Mouse (Mus musculus) E14TG2a.4 (cell line): ENCODE results near the gene Zc3h6.

Experiments used
- H3K27me3 ChIP-seq: 2 replicates; pipeline ENCODE4 v1.6.1; 2014; ENCODE audit warnings: low read length, control low read depth; ENCODE audit not compliant: insufficient read depth
- H3K36me3 ChIP-seq: 2 replicates; pipeline ENCODE4 v1.6.1; 2014; ENCODE audit warnings: low read length, control low read depth; ENCODE audit not compliant: insufficient read depth
- H3K4me1 ChIP-seq: replicated peaks from 2 replicates; pipeline ENCODE4 v1.6.1; 2014; ENCODE audit warnings: low read depth, low read length, control low read depth
- H3K4me3 ChIP-seq: replicated peaks from 2 replicates; pipeline ENCODE4 v1.5.1; 2014; ENCODE audit warnings: mild to moderate bottlenecking, low read length
- H3K9me3 ChIP-seq: 2 replicates; pipeline ENCODE4 v1.6.1; 2014; ENCODE audit warnings: low read length, control low read depth
- CTCF ChIP-seq: conservative IDR thresholded peaks from 2 replicates; pipeline ENCODE4 v1.5.1; 2014; ENCODE audit warnings: low read length
- NANOG ChIP-seq: IDR thresholded peaks from 2 replicates; pipeline ENCODE4 v1.6.1; 2014; ENCODE audit warnings: borderline replicate concordance, low read length, mixed read lengths
- POU5F1 ChIP-seq: IDR thresholded peaks from 2 replicates; pipeline ENCODE4 v1.6.1; 2014; ENCODE audit warnings: low read length, borderline replicate concordance

The Zc3h6 gene

DNA sequence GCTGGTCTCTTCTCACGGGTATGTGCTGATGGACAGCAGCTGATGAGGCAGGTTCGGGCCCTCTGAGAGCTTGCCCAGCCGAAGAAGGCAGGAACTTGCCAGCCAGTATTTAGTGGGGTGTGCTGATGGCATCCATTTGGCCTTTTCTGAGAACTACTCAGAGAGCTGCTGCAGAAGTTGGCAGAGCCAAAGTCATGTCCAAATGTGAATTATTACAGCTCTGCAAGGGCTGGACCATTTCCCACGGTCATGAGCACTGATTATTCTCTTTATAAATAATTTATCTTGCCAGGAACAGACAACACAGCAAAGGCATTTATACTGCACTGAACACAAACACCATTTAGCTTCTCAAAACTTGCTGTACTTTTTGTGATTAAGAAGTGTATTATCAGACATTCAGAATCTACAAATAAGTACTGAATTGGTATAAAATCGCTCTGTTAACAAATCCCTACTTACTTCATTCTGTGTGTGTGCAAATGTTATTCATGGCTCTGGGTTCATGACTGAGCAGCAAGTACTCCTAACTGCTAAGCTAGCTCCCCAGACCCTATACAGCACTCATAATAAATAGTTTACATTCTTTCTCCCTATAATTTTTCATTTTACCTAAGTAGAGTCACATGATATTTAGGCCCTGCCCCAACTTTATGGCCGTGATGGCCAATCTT is 79.1 kb downstream of the Zc3h6 start:
- Histone ChIP-seq H3K9me3 (no peaks in the 10 kb centered on the region), H3K4me1 (no peaks in the 10 kb centered on the region), H3K27me3 (no peaks in the 10 kb centered on the region), H3K36me3 (no peaks in the 10 kb centered on the region), H3K4me3 (no peak overlapping the region)
- TF ChIP-seq NANOG (no peak), POU5F1 (no peak), CTCF (no peak)

DNA sequence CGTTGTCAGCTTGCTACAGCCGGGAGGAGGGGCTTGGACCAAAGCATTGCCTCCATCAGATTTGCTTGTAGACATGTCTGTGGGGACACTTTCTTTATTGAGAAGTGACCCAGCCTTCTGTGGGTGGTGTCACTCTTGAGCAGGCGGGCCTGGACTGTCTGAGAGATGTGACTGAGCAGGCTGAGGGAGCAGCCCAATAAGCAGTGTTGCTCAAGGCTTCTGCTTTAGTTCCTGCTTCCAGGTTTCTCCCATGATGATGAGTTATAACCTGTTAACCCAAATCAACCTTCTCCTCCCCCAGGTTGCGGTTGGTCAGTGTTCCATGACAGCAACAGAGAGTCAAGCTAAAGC is 79.6 kb downstream of the Zc3h6 start:
- Histone ChIP-seq H3K4me1 (no peaks in the 10 kb centered on the region), H3K27me3 (no peaks in the 10 kb centered on the region), H3K9me3 (no peaks in the 10 kb centered on the region), H3K36me3 (no peaks in the 10 kb centered on the region), H3K4me3 (no peak overlapping the region)
- TF ChIP-seq CTCF = no peak
- no peak for TF ChIP-seq POU5F1
- no peak for TF ChIP-seq NANOG

DNA sequence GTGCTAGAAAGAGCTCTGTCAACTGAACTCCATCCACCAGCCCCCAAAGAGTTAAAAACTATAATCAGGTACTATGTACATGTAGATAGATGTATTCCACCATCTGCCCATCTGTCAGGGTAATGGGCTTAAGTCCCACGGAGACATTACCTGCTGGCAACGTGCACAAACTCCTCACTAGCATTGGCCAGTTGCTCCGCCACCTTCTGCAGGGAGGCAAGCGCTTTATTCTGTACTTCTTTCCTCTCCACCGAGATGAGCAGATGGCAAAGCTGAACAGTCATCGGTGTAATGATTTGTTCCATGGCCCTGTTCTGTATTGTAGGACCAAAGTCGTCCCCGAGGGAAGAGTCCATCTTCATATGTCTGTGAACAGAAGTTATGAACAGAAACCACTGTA is 80.6 kb downstream of the Zc3h6 start, which contains the start of gene Vinac1:
Vinac1 (minus strand) TSS at position 362 of the 400 bp plus-strand sequence.
- TF ChIP-seq POU5F1 = no peak
- Histone ChIP-seq H3K9me3 (no peaks in the 10 kb centered on the region), H3K4me1 (no peaks in the 10 kb centered on the region), H3K27me3 (no peaks in the 10 kb centered on the region), H3K4me3 (no peak within 1 kb of the TSS), H3K36me3 (no peaks in the 10 kb centered on the region)

DNA sequence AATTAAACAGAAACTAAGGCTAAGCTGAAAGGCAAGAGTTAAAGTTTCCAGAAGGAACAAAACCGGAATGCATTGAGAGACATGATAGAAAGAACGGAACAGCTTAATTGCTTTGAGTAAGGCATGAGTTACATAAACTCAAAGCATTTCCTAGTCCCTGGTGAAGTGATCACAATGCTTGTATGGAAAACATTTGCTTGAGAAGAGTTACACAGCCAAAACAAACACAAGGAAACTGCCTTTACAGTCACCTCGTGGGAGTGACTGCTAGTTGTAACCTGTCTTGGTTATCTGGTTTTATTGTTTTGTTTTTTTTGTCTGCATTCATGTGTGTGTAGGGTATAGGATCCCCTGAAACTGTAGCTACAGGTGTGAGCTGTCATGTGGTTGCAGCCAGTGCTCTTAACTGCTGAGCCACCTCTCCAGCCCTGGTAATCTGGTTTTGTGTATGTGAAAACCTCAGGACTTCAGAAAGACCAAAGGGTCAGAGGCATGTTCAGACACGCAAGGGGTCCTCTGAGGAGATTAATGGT is 85.3 kb downstream of the Zc3h6 start:
- no peak overlapping the region for H3K4me3 ChIP-seq
- peaks cover 5% of the 10 kb centered on the region for H3K27me3 ChIP-seq
- peaks cover 14% of the 10 kb centered on the region for H3K4me1 ChIP-seq
- H3K9me3 ChIP-seq = no peaks in the 10 kb centered on the region
- TF ChIP-seq NANOG (no peak), POU5F1 (no peak), CTCF (no peak)
- H3K36me3 ChIP-seq = no peaks in the 10 kb centered on the region

DNA sequence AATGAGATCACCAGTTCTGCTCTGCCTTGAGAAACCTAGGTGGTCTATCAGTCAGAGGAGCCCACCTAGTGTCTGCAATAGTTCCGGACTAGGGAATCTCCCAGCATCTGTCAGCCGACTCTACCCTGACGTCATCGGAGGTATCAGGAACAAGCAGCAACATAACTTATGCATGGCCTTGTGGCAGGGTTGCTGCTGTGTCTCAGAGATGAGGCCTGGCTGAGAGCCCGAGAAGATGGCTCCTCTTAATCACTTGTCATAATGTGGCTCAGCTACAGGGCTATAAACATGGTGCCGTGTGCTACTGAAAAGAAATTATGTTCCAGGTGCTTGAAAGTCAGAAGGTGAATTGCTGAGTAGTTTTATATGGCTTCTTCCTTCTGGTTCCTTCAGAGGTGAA is 88.5 kb downstream of the Zc3h6 start:
- H3K9me3 ChIP-seq = no peaks in the 10 kb centered on the region
- H3K4me3 ChIP-seq = no peak overlapping the region
- H3K4me1 ChIP-seq = peaks cover 28% of the 10 kb centered on the region
- peaks cover 5% of the 10 kb centered on the region for H3K27me3 ChIP-seq
- TF ChIP-seq POU5F1 (no peak), CTCF (no peak), NANOG (no peak)
- no peaks in the 10 kb centered on the region for H3K36me3 ChIP-seq

DNA sequence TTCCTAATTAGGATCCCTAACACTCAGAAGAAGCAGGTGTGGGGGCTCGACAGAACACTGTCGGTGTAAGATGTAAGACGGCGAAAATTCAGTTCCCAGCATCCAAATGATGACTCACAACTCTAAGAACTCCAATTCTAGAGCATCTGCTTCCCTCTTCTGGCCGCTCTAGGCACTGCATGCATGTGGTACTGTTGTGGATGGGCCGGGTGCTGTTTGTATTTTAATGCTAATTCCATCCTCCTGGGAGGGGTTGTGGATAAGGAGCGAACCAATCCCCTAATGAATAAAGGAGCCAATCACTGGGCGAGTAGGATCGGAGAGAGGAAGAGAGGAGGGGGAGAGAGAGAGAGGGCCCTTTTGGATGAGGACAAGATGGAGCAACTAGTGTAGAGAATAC is 89.4 kb downstream of the Zc3h6 start:
- H3K36me3 ChIP-seq = no peaks in the 10 kb centered on the region
- H3K27me3 ChIP-seq = peaks cover 5% of the 10 kb centered on the region
- H3K4me3 ChIP-seq = no peak overlapping the region
- peaks cover 32% of the 10 kb centered on the region for H3K4me1 ChIP-seq
- peak; percentile 91 for TF ChIP-seq CTCF
- TF ChIP-seq NANOG = no peak
- TF ChIP-seq POU5F1 = no peak
- H3K9me3 ChIP-seq = no peaks in the 10 kb centered on the region

DNA sequence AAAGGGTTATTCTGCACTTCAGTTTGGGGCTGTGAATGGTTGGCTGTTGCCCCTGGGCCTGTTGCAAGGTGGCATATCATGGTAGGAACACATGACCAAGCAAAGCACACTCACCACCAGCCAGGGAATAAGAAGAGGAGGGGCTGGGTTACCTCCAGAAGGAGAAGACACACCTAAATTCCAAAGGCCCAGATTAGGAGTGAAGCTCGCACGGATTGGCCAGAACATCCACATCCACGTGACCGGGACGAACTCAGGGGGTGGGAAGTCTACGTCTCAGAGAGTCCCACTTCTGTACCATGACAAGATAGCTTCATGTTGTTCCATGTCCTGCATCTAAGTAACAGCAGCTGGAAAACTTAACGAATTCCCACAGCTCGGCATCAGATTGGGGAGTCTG is 90.1 kb downstream of the Zc3h6 start:
- no peaks in the 10 kb centered on the region for H3K9me3 ChIP-seq
- no peak overlapping the region for H3K4me3 ChIP-seq
- no peaks in the 10 kb centered on the region for H3K36me3 ChIP-seq
- H3K4me1 ChIP-seq = peaks cover 35% of the 10 kb centered on the region
- TF ChIP-seq CTCF (no peak), NANOG (no peak), POU5F1 (no peak)
- H3K27me3 ChIP-seq = peaks cover 5% of the 10 kb centered on the region

DNA sequence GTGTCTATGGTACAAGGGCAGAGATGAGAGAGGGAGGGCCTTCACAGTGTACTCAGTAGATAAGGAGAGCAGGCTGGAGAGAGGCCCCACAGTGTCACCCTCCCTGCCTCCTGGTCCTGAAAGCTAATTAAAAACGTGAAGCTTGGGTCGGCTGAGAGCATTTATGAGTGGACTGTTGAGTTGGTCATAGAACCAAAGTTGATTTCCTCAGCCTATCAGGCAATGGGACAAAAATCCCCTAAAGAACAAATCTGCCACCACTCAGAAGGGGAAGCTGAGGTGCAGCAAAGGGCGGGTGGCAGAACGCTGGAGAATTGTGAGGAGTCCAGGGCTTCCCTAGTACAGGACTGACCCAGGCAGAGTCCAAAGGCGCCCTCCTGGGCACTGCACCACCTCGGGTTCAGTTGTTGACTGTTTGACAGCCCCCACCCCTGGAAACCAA is 90.7 kb downstream of the Zc3h6 start:
- peaks cover 42% of the 10 kb centered on the region for H3K4me1 ChIP-seq
- H3K4me3 ChIP-seq = no peak overlapping the region
- TF ChIP-seq NANOG (no peak), POU5F1 (no peak), CTCF (no peak)
- peaks cover 5% of the 10 kb centered on the region for H3K27me3 ChIP-seq
- H3K36me3 ChIP-seq = no peaks in the 10 kb centered on the region
- H3K9me3 ChIP-seq = no peaks in the 10 kb centered on the region
